Comparison of ENCODE assay signal across 8 mouse cellular contexts in genomic region chr8:46311159-46311558, GRCm38 (mm10). TPM values are rescaled to one million over a fixed set of nuclear protein-coding genes. Genes with fewer than 3 reads are reported as not detected.
DNase-seq lines count a peak whose midpoint lies in the region; ATAC-seq lines count a peak whose summit lies in the region.

No protein-coding gene starts in this region.

- no peaks in the 10 kb centered on the region for H3K27me3 ChIP-seq in forebrain, embryonic 15.5 days
- no peaks in the 10 kb centered on the region for H3K27me3 ChIP-seq in lung, embryonic 15.5 days

- H3K9me3 ChIP-seq in forebrain, embryonic 15.5 days, result no peaks in the 10 kb centered on the region
- H3K9me3 ChIP-seq in lung, embryonic 15.5 days, result no peaks in the 10 kb centered on the region

- no peaks in the 10 kb centered on the region for H3K4me1 ChIP-seq in forebrain, embryonic 15.5 days
- H3K4me1 ChIP-seq in lung, embryonic 15.5 days, result no peaks in the 10 kb centered on the region

- no peak overlapping the region for H3K4me2 ChIP-seq in forebrain, embryonic 15.5 days (replicated peaks)
- H3K4me2 ChIP-seq in lung, embryonic 15.5 days, result no peak overlapping the region

- no peak overlapping the region for H3K9ac ChIP-seq in forebrain, embryonic 15.5 days (replicated peaks)
- no peak overlapping the region for H3K9ac ChIP-seq in lung, embryonic 15.5 days

- no peak overlapping the region for H3K4me3 ChIP-seq in forebrain, embryonic 15.5 days
- H3K4me3 ChIP-seq in lung, embryonic 15.5 days, result no peak overlapping the region

- peak; percentile 84 for ATAC-seq in forebrain, embryonic 15.5 days (replicated peaks)
- peak; percentile 75; the same call in 1 of the 2 replicates for ATAC-seq in lung, embryonic 15.5 days (ENCODE audit: borderline replicate concordance, extremely low read depth, low FRiP score, low TSS enrichment)

- 12% methylated on average over 10 of the region's 10 CpGs for WGBS in forebrain, embryonic 15.5 days
- WGBS in lung, embryonic 15.5 days, result 7% methylated on average over 10 of the region's 10 CpGs

- H3K27ac ChIP-seq in forebrain, embryonic 15.5 days (replicated peaks), result no peak overlapping the region
- H3K27ac ChIP-seq in lung, embryonic 15.5 days, result no peak overlapping the region

- DNase-seq in MN1 (ENCODE audit: low spot score), result peak; percentile 88
- DNase-seq in cerebellum, adult 11 months, result peak; percentile 59
- peak; percentile 91 for DNase-seq in heart, postnatal 4 days
- DNase-seq in layer of hippocampus, adult 9-10 months (ENCODE audit: low spot score), result peak; percentile 31
- DNase-seq in right cerebral cortex, adult 2 months (ENCODE audit: low spot score in 2 of 2), result peak; percentile 64 to 81
- peak; percentile 58 to 71 for DNase-seq in urinary bladder, adult 18-20 months (ENCODE audit: low spot score in 2 of 2)

- no peaks in the 10 kb centered on the region for H3K36me3 ChIP-seq in forebrain, embryonic 15.5 days
- H3K36me3 ChIP-seq in lung, embryonic 15.5 days, result no peaks in the 10 kb centered on the region

RNA-seq across cellular contexts. Expression of gene Helt, which starts 16.7 kb away (rescaled TPM):
- polyA plus RNA-seq in forebrain, embryonic 15.5 days (2015; fragmentation: Nextera tagmentation; extraction: Ambion mirVana), result 6.7 and 7.6 TPM in 2 replicates
- not detected for total RNA-seq in heart, postnatal 4 days (2021)
- polyA plus RNA-seq in lung, embryonic 15.5 days (2015; fragmentation: Nextera tagmentation; extraction: Ambion mirVana), result not detected in 2 replicates

Comparison
In these comparisons a context has a peak if more than half of its experiments do, and no peak if none do; other contexts are left out.
1. DNase-seq: peak in every context shown above with its lines; median percentile 91 in heart, postnatal 4 days; 88 in MN1; 72 in right cerebral cortex, adult 2 months; 64 in urinary bladder, adult 18-20 months; 59 in cerebellum, adult 11 months; 31 in layer of hippocampus, adult 9-10 months.